Mouse (Mus musculus) lung, postnatal 0 days (tissue): ENCODE data around the gene Mettl8.

Experiments
- CTCF ChIP-seq: IDR thresholded peaks from 2 replicates; pipeline ENCODE4 v1.5.1; 2016; ENCODE audit warnings: antibody characterized with exemption, mild to moderate bottlenecking
- EP300 ChIP-seq: IDR thresholded peaks from 2 replicates; pipeline ENCODE4 v1.6.1; 2016; ENCODE audit warnings: antibody characterized with exemption, mild to moderate bottlenecking, control low read depth

DNA sequence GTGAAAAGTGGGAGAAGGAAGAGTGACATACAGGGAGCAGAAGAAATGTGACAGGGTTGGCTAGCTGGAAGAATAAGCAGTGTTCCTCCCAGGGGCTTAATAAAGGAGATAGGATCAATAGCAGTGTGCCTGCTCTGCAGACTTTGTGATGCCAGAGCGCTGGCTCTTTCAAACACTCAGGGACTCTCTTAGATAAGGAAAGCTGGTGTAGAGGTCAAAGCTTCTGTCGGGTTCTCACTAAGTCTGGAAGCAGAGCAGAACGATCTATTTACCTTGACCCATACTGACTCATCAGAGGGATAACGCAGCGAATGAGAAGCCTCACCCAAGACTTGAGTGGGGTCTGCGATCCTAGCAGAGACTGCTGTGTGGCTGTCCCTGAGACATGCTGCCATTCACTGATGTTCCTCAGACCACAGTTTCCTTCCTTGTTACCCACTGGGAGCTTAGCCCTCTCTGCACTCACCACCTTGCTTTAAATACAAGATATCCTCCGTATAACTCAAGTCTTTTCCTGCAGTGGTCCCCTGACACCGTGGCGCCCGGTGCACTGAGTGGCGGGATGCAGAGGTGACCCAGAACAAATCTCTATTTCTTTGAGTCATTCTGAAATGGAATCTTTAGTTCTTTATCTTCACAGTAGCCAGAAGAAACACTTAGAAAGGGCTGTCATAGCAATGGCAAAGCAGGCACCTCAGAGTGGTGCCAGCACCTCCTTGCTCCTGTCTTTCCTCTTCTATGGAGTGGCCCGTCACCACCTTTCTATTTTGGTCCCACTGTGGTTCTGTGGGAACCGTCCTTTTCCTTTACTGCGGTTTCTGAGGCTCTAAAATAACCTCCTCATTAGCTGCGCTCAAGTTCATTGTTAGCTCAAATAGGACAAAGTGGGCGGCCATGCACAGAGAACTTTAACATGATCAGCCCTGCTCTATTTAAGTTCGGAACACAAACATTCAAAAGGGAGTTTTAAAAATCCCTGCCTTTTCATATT lies 65.9 kb downstream of the Mettl8 start:
- no peak for TF ChIP-seq CTCF
- TF ChIP-seq EP300: no peak
